ENCODE assay signal across 9 mouse cellular contexts in genomic region chr6:143359320-143360032, GRCm38 (mm10).
A peak's percentile ranks its signal among the peaks of the same experiment; 100 is the strongest.
DNase-seq lines count a peak whose midpoint lies in the region; ATAC-seq and TF ChIP-seq lines count a peak whose summit lies in the region.
"Had no signal": no experiment of that assay in that cellular context is flagged by ENCODE, and none has a peak within 500 bp of the region (broad histone marks: within the 10 kb centered on the region; RNA-seq: fewer than 3 reads in every experiment).

No protein-coding gene starts in this region.

- no peaks in the 10 kb centered on the region for H3K9me3 ChIP-seq in kidney, postnatal 0 days (replicated peaks; ENCODE audit: low read length)
- no peaks in the 10 kb centered on the region for H3K9me3 ChIP-seq in forebrain, embryonic 12.5 days
- H3K9me3 ChIP-seq in hindbrain, embryonic 13.5 days: no peaks in the 10 kb centered on the region
- H3K9me3 ChIP-seq in midbrain, postnatal 0 days (ENCODE audit: low read length): no peaks in the 10 kb centered on the region
- H3K9me3 ChIP-seq: neural tube, embryonic 12.5 days had no signal

- no peak for TF ChIP-seq CTCF in kidney, postnatal 0 days (IDR thresholded peaks at IDR 0.05; ENCODE audit: low read depth)
- no peak for TF ChIP-seq CTCF in midbrain, postnatal 0 days (IDR thresholded peaks at IDR 0.05)

- H3K27ac ChIP-seq in kidney, postnatal 0 days: no peak overlapping the region
- 0 out of 2 replicates have a peak overlapping the region, but pooled peaks have one; percentile 46 for H3K27ac ChIP-seq in forebrain, embryonic 12.5 days
- H3K27ac ChIP-seq in hindbrain, embryonic 13.5 days: 0 out of 2 replicates have a peak overlapping the region, but pooled peaks have one; percentile 35
- no peak overlapping the region for H3K27ac ChIP-seq in midbrain, postnatal 0 days (ENCODE audit: low read depth, low read length)
- H3K27ac ChIP-seq: neural tube, embryonic 12.5 days had no signal

- no peaks in the 10 kb centered on the region for H3K27me3 ChIP-seq in kidney, postnatal 0 days (ENCODE audit: insufficient read depth, low read length)
- H3K27me3 ChIP-seq in forebrain, embryonic 12.5 days: no peaks in the 10 kb centered on the region
- no peaks in the 10 kb centered on the region for H3K27me3 ChIP-seq in hindbrain, embryonic 13.5 days
- no peaks in the 10 kb centered on the region for H3K27me3 ChIP-seq in midbrain, postnatal 0 days (ENCODE audit: insufficient read depth, low read length)
- H3K27me3 ChIP-seq: neural tube, embryonic 12.5 days had no signal

- H3K36me3 ChIP-seq in kidney, postnatal 0 days (ENCODE audit: insufficient read depth, low read length): no peaks in the 10 kb centered on the region
- H3K36me3 ChIP-seq in forebrain, embryonic 12.5 days (replicated peaks): no peaks in the 10 kb centered on the region
- H3K36me3 ChIP-seq in hindbrain, embryonic 13.5 days: no peaks in the 10 kb centered on the region
- H3K36me3 ChIP-seq in midbrain, postnatal 0 days (ENCODE audit: insufficient read depth, low read length): no peaks in the 10 kb centered on the region
- H3K36me3 ChIP-seq: neural tube, embryonic 12.5 days had no signal

- no peak overlapping the region for H3K4me3 ChIP-seq in kidney, postnatal 0 days (replicated peaks; ENCODE audit: low read depth, low read length)
- no peak overlapping the region for H3K4me3 ChIP-seq in forebrain, embryonic 12.5 days (replicated peaks)
- H3K4me3 ChIP-seq in hindbrain, embryonic 13.5 days: no peak overlapping the region
- H3K4me3 ChIP-seq in midbrain, postnatal 0 days (ENCODE audit: low read depth, low read length): no peak overlapping the region
- H3K4me3 ChIP-seq: neural tube, embryonic 12.5 days had no signal

- no peak overlapping the region for H3K4me2 ChIP-seq in kidney, postnatal 0 days (ENCODE audit: low read length)
- H3K4me2 ChIP-seq in forebrain, embryonic 12.5 days: no peak overlapping the region
- no peak overlapping the region for H3K4me2 ChIP-seq in hindbrain, embryonic 13.5 days
- no peak overlapping the region for H3K4me2 ChIP-seq in midbrain, postnatal 0 days (ENCODE audit: low read depth, low read length, poor library complexity, severe bottlenecking)
- H3K4me2 ChIP-seq: neural tube, embryonic 12.5 days had no signal

- no peaks in the 10 kb centered on the region for H3K4me1 ChIP-seq in kidney, postnatal 0 days (replicated peaks; ENCODE audit: insufficient read depth, low read length)
- H3K4me1 ChIP-seq in forebrain, embryonic 12.5 days: no peaks in the 10 kb centered on the region
- H3K4me1 ChIP-seq in hindbrain, embryonic 13.5 days (replicated peaks): no peaks in the 10 kb centered on the region
- no peaks in the 10 kb centered on the region for H3K4me1 ChIP-seq in midbrain, postnatal 0 days (ENCODE audit: insufficient read depth, low read length)

- 0 out of 2 replicates have a peak, but pooled peaks have one; percentile 3 for ATAC-seq in kidney, postnatal 0 days (replicated peaks; ENCODE audit: low FRiP score, low read depth)
- peak; percentile 65; the same call in 1 of the 2 replicates for ATAC-seq in forebrain, embryonic 12.5 days (ENCODE audit: low FRiP score)
- peak; percentile 94 for ATAC-seq in hindbrain, embryonic 13.5 days (ENCODE audit: low FRiP score)
- ATAC-seq in midbrain, postnatal 0 days (ENCODE audit: low FRiP score): peak; percentile 49; the same call in 1 of the 2 replicates
- no peak for ATAC-seq in CD4-positive, CD25-positive, alpha-beta regulatory T cell, adult 4 months
- no peak for ATAC-seq in inflammation-experienced regulatory T-cells, adult 6 months

- no peak overlapping the region for H3K9ac ChIP-seq in kidney, postnatal 0 days (ENCODE audit: low read depth, low read length)
- no peak overlapping the region for H3K9ac ChIP-seq in forebrain, embryonic 12.5 days
- H3K9ac ChIP-seq in hindbrain, embryonic 13.5 days: no peak overlapping the region
- no peak overlapping the region for H3K9ac ChIP-seq in midbrain, postnatal 0 days (replicated peaks; ENCODE audit: low read length, poor library complexity, severe bottlenecking)
- H3K9ac ChIP-seq: neural tube, embryonic 12.5 days had no signal

- 68% methylated on average over 7 of the region's 7 CpGs for WGBS in kidney, postnatal 0 days
- WGBS in forebrain, embryonic 12.5 days: 68% methylated on average over 7 of the region's 7 CpGs
- WGBS in hindbrain, embryonic 13.5 days: 48% methylated on average over 7 of the region's 7 CpGs
- WGBS in midbrain, postnatal 0 days: 67% methylated on average over 7 of the region's 7 CpGs

- DNase-seq in kidney, postnatal 0 days (ENCODE audit: low spot score): no peak
- DNase-seq in kidney, adult 9 months: no peak
- peak; percentile 89 for DNase-seq in midbrain, postnatal 0 days (ENCODE audit: low spot score)
- no peak for DNase-seq in adrenal gland, adult 8-10 months

Comparison
In these comparisons a context has a peak if more than half of its experiments do, and no peak if none do; other contexts are left out.
1. ATAC-seq: peak in kidney, postnatal 0 days (single experiment), forebrain, embryonic 12.5 days (single experiment), hindbrain, embryonic 13.5 days (single experiment) and midbrain, postnatal 0 days (single experiment); none in CD4-positive, CD25-positive, alpha-beta regulatory T cell, adult 4 months (single experiment) and inflammation-experienced regulatory T-cells, adult 6 months (single experiment).
2. H3K27ac ChIP-seq: peak in forebrain, embryonic 12.5 days (single experiment) and hindbrain, embryonic 13.5 days (single experiment); none in kidney, postnatal 0 days (single experiment) and midbrain, postnatal 0 days (single experiment).